Mouse (Mus musculus): ENCODE measurements around the gene Slc6a13.

Slc6a13 gene

DNA sequence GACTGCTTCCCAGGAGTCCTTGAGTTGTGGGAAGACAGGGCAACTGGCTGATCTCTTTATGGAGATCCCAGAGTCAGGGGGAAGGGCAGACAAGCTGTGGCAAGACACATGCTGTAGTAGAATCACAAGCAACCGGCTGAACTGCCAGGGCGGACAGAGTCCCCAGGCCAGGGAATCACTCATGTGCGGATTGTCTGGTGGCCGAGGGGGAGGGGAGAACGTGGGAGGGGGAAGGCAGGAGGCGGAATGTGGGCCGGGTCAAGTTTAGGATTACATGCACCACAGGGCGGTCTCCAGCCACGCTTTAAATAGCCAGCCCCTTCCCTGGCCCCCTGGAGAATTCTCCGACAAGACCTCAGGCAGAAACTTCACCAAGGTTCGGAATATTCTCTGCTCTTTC is at the start of gene Slc6a13:
Gene Slc6a13, plus strand, starts transcription at position 274 of the 400 bp plus-strand sequence.
- no peak for DNase-seq (ENCODE audit: low spot score in 2 of 2)

DNA sequence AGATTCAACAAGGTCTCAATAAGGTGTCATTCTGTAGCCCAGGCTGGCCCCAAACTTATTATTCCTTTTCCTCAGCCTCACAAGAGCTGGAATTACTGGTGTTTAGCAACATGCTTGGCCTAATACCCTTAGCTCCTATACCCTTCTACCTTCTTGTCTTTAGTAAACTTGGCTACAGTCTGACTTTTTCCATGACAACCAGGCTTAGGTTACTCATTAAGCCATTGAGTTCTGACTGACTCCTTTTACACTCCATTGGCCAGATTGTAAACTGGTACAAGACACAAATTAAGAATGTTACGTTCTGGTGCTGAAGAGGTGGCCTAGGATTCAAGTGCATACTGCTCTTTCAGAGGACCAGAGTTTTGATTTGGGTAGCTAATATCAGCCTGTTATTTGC is 49.6 kb upstream of the Slc6a13 start:
- no peak for DNase-seq (ENCODE audit: low spot score in 2 of 2)

DNA sequence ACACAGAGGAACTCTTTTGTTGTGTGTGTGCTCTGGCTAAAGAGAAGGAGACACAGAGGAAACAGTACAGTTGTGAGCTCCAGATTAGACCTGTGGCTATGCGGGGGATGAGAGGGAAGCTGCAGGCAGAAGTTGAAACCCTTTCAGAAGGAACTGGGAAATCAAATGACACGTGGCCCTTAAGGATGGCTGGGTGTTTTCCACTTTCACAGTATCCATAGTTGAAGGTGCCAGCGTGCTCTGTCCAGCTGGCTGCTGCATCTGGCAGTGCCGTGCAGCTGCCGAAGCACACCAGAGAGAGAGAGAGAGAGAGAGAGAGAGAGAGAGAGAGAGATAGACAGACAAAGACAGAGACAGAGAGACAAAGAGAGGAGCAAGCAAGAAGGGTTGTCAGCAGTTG is 48.8 kb upstream of the Slc6a13 start:
- no peak for DNase-seq (ENCODE audit: low spot score in 2 of 2)

DNA sequence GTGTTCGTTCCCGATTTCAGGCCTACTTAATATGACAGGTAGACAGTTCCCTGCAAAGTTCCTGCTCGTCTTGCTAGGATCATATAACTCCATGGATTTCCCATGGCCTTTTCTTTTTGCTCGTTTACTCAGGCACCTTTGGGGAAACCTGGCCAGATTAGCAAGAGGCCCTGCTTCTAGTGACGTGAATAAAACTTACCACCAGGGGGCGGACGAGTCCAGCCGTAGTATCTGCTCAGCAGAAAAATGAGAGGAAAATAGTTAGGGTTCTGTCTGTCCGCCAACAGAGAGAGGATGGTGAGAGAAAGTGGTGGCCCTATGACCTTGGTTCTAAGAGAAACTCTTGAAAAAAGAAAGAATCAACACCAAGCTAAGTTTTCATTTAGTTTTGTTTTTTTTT is 39.5 kb upstream of the Slc6a13 start:
- peak; percentile 69 to 86 for DNase-seq (ENCODE audit: low spot score in 2 of 2)

DNA sequence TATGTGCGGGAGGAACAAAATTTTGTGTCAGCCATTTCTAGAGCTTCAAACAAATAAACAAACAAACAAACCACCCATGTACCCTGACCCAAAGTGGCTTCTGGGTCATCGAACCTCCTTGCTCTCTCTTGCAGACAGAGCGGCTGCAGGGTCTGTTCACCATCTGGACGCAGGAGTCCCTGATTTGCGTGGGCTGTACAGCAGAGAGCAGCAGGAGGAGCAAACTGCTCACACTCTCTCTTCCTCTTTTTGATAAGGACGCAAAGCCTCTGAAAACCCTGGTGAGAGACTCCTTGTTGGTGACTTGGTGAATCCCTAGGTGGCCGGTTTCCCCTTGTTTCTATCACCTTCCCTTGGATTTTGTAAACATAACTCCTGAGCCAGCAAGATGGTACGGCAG is 38.8 kb upstream of the Slc6a13 start:
- peak; percentile 7 to 30 for DNase-seq (ENCODE audit: low spot score in 2 of 2)

DNA sequence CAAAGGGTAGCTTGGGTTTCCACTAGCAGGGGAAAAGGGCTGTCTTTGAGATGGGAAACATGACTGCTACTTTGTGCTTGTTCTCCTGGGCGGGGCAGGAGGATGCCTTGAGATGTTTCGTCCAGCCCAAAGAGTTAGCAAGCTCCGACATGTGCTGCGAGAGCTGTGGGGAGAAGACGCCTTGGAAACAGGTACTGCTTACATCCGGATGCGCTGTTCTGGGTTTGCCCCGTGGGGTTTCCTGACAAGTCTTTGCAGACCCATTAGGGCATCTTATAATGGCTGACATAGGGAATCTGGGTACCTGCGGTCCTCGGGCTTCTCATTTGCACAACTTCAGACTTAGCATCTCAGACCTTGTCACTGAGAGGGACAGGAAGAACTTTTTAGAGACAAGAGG is 38.0 kb upstream of the Slc6a13 start:
- no peak for DNase-seq (ENCODE audit: low spot score in 2 of 2)

DNA sequence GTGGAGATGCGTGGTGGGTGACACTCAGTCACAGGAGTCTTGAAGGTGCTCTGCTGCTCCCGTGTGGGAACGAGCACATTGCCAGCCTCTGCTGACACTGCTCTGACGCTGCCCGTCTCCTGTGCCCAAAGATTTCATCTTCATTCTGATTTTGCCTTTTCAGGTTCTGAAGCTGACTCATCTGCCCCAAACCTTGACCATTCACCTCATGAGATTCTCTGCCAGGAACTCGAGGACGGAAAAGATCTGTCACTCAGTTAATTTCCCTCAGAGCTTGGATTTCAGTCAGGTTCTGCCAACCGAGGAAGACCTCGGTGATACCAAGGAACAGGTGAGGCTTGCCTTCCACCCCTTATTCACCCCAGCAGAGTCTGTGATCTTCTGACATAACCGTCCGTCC is 37.5 kb upstream of the Slc6a13 start:
- DNase-seq (ENCODE audit: low spot score in 2 of 2) = no peak

DNA sequence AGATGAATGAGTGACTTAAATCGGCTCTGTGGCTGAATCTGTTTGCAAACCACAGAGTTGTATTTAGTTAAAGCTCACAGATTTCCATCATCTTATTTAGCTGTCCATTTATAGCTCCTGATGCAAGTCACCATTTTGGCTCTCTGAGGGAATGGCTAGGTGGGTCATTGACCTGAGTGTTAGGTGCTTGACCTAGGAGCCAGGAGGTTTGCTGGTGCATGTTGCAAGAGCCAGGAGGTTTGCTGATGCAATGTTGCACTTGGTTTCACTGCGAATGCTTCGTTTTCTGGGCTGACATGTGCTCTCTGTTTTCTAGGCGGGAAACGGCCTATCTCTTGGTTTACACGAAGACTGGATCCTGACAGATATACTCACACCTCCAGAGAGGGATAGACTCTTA is 29.9 kb upstream of the Slc6a13 start:
- no peak for DNase-seq (ENCODE audit: low spot score in 2 of 2)

DNA sequence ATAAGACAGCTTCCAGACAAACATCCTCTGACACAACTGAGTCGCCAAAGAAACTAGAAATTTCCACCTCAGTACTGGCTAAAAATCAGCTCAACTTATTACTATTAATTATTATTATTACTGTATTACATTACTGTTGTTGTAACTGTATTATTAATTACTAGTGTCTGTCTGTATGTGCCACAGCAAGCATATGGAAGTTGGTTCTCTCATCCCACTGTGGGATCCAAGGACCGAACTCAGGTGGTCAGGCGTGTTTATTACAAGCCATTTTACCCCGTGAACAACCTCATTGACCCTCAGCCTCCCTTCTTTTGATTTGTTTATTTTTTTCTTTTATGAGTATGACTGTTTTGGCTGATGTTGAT is 28.3 kb upstream of the Slc6a13 start:
- DNase-seq (ENCODE audit: low spot score in 2 of 2) = no peak

DNA sequence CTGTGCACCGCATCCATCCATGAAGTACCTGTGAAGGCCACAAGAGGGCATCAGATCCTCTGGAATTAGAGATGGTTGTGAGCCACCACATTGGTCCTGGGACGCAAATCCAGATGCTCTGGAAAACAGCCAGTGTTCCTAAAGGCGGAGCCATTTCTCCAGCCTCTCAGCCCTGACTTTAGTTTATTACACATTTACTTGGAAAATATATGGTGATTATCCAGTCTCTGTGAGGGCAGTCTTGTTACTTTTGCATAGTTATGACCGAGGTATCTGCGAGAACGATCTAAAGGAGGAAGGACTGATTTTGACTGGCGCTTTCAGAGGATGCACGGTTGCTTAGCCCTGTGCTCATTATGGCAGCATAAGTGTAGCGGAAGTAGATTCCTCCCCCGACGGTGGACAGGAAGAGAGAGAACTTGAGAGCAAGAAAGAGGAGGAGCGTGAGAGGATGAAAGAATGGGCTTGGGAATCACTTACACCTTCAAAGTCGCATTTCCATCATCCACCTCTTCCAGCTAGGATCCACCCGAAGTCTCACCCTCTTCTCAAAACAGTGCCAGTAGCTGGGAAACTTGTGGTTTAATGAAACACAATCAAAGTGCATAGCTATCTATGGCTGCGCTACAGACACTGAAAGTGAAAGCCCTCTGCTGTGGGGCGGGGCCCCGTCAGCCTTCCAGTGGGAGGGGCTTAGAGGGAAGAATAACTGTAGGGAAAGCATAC is 27.8 kb upstream of the Slc6a13 start:
- DNase-seq (ENCODE audit: low spot score in 2 of 2) = peak; percentile 67 to 77

DNA sequence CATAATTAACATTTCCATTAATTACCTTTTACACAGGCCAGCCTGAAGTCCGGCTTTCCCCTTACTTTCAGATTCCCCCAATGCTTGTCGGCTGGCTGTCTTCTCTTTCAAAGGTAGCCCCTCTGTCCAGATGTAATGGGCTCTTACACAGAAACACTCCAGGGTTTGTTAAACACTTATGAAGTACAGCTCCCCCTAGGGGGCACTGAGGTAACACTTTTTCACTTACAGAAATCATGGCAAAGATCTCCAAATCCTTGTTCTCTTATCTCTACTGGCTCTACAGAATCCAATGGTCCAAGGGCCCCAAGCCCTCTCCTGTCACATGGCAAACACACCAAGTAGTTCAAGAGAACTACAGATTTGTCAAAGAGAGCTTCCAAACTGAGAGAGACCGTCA is 25.7 kb upstream of the Slc6a13 start:
- DNase-seq (ENCODE audit: low spot score in 2 of 2) = peak in 1 of 2 experiments; percentile 53

DNA sequence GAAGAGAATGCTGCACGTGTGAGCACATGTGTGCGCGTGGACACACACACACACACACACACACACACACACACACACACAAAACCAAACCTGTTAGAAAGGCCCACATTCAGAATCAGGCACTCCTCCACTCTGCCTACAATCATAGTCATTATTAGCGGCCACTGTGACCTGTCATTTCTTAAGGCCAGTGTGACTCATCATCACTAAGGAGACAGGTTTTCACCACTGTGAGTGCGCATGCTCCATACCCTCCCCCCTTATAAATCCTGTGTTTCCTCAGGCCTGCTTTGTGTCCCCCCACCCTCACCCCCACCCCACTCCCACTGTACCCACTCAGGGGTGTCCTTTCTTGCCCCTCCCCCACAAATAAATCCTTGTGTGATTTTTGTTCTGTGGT is 15.9 kb upstream of the Slc6a13 start:
- DNase-seq (ENCODE audit: low spot score in 2 of 2) = no peak

DNA sequence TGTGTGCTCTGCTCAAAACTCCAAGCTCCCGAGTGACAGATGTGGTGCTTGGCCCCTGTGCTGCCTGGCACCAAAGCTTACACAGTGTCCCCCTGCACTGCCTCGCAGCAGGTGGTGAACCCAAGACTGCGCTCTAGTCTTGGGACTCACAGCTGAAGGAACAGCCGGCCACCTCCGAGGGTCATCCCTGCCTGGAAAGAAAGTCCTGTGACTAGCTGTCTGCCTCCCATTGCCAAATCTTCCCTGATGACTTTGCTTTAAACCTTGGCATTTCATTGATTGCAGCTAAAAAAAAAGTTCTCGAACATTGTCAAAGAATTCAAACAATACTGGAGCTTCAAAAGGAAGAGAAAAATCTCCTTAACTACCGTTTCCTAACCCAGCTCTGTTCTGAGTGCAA is 710 bp upstream of the Slc6a13 start:
- no peak for DNase-seq (ENCODE audit: low spot score in 2 of 2)

DNA sequence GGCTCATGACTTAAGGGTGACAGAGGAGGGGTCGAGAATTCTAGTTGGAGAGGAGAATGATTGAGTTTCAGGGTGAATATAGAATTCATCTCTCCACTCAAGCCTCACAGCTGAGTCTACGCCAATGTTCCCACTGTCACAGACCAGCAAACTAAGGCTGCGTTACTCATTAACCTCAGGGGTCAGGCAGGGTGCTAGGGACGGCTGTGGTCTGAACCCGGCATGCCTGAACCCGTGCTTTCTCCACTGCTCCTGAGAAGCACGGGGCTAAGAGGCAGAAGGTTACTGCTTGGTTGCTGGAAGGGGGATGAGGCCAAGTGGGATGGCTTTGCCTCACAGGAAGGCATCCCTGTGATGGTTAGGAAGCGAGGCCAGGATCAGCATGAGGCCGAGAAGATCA is 477 bp downstream of the Slc6a13 start:
- DNase-seq (ENCODE audit: low spot score in 2 of 2) = no peak

DNA sequence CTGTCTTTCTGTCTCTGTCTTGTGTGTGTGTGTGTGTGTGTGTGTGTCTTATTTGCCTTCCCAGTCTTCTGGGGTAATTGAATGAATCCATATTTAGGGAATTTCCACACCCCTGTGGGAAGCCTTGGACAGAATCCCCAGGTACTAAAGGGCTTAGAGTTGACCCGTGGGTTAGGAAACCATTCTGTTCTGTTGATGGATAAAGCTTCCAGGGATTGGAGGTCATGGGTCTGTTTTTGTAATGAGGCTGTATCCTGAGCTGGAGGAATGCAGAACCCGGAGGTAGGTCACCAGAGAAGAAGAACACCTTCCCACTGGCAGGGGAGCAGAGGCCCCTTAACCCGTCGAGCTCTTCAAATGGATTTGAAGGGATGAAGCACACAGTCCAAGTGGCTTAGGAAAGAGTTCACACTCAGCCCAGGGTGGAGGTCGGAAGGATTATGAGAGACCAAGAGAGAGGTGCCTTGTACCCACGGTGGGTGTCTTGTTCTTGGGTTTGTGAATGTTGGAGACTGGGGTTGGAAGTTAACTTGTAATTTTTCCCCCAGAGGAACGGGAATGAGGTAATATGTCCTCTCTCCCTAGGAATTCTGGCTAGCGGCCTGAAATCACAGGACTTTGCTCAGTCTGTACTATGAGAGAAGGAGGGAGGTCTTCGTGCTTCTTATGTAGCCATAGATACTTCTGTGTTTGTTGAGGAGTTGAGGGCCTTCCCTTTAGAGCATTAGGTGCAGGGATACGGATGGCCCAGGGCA is 3.6 kb downstream of the Slc6a13 start:
- no peak for DNase-seq (ENCODE audit: low spot score in 2 of 2)

DNA sequence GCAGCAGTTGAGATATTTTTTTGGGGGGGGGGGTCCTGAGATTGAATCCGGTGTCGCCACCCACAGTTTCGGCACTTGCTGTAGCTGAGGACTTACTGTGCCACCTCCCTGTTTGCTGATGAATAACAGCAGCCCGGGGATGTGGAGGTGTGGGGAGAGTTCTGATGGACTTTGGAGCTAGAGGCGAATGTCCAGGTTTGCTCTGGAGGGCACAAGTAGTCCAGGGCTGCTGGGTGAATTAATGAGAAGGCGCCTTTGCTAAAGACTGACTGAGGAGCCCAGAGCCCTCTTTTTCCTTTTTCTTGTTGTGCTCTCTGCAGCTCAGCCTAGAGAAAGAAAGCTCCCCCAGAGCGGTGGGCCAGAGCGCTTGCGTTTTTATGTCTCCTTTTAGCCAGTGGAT is 4.6 kb downstream of the Slc6a13 start:
- no peak for DNase-seq (ENCODE audit: low spot score in 2 of 2)

DNA sequence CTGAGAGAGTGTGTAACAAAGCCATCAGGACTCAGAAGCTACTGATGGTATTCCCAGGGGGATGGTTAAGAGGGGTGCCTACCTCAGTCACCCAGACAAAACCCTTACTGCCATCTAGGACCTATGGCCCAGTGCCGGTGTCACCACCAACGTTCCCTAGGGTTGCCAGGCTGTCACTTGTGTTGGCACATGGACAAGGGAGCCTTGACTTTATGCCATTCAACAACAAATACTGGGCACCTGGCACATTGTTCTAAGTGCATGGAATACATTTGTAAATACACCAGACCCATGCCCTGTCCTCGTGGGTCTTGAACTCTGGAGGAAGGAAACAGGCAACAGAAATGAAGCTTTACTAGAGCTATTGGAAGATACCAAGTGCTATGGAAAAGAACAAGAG is 5.5 kb downstream of the Slc6a13 start:
- no peak for DNase-seq (ENCODE audit: low spot score in 2 of 2)

DNA sequence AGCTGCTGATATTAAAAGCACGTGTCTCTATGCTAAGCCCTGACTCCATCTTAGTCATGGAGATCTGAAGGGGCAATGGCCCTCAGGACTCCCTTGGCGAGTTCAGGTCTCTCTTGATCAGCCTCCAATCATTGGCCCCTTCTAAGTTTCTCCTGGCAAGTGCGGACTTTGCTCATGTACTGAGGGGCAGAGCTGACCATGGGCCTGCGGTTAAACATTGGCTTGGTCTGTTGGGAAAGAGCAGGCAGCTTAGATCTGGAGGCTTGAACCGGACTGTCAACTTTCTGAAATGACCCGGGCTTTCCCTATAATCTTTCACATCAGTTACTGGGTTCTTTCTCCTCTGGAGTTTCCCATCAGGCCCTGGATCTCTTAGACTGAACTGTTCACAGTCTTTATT is 11.0 kb downstream of the Slc6a13 start:
- no peak for DNase-seq (ENCODE audit: low spot score in 2 of 2)

DNA sequence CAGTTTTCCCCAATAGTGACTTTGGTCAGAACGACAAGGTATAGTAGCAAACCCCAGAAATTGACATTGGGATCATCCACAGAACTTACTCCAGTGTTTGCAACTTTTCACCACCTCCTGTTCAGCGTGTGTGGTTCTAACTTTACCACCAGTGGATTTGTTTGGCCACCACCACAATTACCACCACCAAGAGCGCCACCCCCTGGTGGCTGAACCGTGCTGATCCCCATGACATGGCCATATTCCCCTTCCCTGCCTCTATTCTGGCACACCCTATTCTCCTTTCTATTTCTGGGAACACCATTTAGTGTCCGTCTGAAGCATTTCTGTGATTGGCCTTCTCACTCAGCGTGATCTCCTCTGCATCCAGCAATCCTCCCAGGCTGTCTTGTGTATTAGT is 19.1 kb downstream of the Slc6a13 start:
- peak in 1 of 2 experiments; percentile 32 for DNase-seq (ENCODE audit: low spot score in 2 of 2)

DNA sequence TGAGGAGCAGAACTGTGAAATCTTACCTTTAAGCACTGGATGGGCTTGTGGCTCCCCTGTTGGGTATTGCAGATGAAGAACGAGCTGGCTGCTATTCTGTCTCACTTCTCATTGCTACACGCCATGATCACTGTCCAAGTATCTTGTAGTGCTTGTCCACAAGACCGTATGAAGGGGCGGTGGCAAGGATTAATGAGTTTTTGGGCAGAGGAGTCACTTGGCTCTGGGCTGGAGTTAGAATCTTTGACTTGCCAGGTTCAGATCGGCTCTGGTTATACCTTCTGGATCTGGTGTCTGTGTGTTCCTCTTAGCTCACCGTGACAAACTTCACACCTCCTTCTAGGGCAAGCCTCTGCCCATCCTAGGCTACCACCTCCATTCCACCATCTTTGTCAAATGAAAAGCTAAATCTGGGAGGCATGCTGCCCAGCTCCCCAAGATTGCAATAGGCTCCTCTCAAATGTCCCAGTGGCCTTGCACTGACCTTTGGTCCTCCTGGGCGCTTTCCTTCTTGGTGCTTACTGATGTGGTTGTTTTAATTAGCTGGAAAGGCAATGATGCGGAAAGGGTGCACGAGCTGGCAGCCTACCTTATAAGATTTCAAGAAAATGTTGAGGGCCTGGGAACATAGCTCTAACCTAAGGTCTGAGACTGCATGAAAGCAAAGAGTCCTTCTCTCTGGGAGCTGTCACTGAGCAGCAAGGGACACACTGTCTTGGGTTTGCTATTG is 22.5 kb downstream of the Slc6a13 start:
- DNase-seq (ENCODE audit: low spot score in 2 of 2) = no peak

DNA sequence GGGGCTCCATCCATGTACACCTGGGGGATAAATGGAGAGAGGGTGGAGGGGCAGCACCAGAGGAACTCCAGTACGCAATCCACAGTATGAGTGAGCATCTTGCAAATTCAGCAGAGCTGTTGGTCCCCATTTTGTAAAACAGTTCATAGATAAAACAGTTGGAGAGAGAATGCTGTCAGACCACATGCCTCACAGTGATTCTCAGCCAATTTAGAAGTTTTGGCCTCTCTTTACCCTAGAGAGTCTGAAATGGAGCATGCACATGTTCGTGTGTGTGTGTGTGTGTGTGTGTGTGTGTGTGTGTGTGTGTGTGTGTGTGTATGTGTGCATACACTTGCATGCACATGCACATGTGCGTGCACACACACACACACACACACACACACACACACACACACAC is 25.3 kb downstream of the Slc6a13 start:
- DNase-seq (ENCODE audit: low spot score in 2 of 2) = no peak

DNA sequence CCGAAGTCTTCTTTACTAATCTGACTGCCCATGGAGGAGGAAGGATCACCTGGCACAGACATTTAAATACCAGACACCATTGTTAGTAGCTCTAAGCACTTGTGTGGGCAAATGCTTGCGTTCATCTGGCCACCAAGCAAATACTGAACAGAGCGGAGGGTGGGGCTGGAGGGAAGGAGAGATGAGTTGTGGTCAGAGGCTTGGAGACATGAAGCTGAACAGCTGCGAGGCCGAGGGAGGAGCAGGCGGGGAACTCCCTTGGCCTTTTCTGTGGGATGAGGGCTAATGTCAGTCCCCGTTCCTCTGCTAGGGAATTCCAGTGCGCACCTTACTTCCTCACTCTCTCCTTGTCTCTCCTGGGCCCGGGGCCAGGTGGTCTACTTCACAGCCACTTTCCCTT is 25.7 kb downstream of the Slc6a13 start:
- no peak for DNase-seq (ENCODE audit: low spot score in 2 of 2)
